Mouse (Mus musculus): ENCODE measurements at regions not wholly inside any gene's neighbourhood (a gene's known extent, or its start where the extent isn't known, plus 50 kb on each side); places are given as distances from the start of the nearest gene placed in this dataset.

DNA sequence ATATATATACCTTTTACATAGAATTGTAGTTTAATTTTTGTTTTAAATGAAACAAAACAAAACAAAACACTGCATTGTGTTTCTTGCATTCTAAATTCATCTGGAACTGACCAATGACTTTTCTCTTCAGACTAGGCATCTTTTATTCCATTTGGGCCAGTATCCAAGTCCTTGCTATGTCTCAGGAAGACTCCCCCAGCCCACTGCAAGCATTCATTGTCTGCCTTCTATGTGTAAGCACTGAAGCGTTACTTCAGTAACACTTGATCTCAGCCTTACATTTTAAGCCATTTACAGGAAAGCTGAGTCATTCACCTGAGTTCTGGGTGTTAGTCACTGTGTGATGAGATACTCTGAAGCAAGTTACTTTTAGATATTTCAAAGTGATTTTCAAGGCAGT, 425.3 kb upstream of the Ccnh start:
- no peak for DNase-seq

DNA sequence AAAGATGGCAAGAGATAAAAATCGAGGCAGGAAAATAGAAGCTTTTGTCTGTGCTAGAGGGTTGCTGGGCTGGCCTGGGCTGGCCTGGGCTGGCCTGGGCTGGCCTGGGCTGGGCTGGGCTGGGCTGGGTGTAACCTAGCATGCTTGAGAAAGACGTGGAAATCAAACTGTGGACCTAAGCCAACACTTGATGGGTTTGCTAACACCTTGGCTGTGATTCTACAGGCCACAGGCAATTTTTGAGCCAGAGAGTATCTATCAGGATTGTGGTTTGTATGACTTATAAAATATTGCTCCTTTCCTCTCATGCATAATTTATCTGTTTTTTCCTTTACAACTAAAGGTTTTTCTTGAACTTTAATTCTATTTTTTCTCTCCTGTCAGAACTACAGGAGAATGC, 417.3 kb upstream of the Ccnh start:
- DNase-seq = no peak

DNA sequence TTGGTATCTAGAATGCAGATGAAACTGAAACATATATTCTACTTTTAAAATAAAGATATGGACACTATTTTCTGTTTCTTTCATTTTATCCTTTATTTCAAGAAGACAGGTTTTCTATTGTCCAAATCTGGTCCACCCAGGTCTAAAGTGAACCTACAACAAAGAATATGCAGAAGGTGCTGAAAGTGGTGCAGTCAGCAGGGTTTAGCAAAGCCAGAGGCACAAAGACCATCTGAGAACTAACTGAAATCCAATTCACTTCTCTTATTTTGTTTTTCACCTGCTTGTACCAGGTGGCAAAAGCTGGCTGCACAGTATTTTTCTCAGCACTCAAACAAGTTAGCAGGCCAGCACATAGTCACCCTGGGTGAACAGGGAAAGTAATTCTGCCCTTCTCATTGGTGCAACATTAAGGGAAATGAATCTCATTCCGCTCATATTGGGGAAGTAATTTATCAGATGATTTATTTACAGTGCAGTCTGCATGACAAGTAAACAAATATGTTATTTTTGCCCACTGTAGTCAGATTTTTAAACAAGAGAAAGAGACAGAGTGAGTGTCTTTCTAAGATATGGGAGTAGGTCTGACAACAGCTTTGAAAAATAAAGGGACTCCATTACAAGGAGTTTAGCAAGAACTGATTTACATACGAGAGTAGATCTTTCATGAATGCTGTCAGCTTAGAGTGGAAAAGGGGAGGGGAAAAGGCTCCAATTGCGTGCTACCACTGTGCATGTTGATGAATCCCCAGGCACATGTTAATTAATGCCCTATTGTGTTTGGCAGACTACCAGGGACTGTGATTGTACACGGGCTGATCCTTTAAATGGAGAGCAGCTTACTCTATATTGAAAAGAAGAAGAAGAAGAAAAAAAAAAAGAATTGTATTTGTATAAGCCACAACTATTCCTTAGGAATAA, 405.9 kb upstream of the Ccnh start:
- no peak for DNase-seq

DNA sequence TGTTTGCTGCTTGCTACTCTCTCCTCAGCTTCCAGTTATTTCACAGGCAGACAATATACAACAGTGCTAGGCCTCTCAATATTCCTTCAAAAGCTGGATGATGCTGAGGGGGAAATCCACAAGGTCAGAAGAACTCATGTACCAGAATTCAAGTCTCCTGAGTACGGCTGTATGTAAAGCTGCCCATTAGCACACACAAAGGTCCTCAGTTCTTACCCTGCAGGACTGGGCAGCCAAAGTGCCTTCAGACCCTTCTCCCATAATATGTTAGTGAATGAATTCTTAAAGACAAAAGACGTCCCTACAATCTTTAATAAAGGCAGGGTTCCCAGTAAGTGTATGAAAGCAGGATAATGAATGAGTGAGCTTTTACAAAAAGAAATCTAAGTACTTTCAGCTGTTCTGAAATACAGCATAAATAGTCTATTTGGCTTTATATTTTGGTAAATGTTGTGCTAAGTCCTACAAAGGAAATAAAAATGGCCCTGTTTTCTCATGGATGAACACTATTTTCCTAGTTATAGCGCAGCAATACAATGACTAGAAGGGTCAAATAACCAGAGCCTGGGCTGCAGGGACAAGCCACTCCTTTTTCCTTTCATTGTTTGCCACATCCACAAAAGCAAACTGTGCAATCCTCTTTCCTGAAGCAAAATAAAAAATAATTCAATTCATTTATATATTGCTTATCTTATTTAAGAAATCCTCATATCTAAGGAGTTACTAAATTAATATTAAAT, 384.8 kb upstream of the Ccnh start:
- no peak for DNase-seq

DNA sequence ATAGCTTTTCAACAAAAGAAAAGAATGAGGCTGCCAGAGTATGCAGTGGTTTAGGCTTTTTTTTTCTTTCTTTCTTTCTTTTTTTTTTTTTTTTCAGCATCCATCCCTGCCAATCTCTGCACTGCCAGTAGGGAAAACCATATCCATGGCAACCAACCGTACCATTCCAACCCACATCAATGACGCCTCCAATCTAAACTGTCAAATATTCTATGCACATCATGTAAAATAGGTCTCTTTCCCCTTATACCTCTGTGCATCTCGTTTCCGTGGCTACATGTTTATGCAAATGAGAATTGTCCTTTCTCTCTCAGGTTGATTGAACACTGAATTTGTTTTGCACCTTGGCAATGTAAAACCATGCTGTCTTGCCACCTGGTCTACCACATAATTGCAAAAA, 384.0 kb upstream of the Ccnh start:
- no peak for DNase-seq

DNA sequence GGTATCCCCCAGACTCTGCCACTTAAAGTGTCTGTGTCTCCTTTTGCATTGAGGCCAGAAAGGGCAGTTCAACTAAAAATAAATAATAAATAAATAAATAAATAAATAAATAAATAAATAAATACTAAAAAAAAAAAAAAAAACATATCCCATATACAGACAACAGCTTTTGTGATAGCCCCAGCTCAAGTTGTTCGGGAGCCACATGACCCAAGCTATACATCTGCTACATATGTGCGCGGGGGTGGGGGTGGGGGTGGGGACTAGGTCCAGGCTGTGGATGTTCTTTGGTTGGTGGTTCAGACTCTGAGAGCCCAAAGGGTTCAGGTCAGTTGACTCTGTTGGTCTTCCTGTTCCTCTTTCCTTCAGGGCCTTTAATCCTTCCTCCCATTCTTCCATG, 379.6 kb upstream of the Ccnh start:
- DNase-seq = no peak
